Mouse (Mus musculus): ENCODE results near the gene Ipo5. TPM values are rescaled to one million over a fixed set of nuclear protein-coding genes. Genes with fewer than 3 reads are reported as not detected.

Ipo5 gene
- 57.5 and 77.8 TPM in 2 replicates for polyA plus RNA-seq (2014; fragmentation: Nextera tagmentation; extraction: Ambion mirVana)

DNA sequence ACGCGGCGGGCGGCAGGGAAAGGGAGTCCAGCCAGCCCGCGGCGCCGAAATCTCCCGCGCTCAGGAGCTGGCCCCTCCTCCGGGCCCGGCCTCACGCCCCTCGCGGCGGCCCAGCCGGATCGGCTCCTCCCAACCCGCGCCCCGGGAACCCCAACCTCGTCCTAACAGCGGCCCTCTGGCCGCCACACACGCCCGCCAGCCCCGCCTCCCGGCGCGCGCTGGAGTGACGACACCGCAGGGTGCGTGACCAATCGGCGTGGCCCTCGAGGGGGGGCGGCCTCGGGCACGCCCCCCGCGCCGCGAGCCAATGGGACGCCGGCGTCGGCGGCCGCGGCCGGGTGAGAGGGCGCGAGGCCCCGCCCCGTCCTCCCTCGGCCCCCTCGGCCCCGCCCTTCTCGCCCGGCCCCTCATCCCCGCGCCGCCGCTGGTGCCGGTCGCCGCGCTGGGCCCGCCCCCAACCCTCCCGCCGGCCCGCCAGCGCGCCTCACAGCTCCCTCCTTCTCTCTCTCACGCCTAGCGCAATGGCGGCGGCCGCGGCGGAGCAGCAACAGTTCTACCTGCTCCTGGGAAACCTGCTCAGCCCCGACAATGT lies at the start of gene Ipo5:
Gene Ipo5, plus strand, starts transcription at position 492 of the 592 bp plus-strand sequence.
- Histone ChIP-seq H3K36me3 (ENCODE audit: control insufficient read depth, insufficient read depth, low read length) (no peaks in the 10 kb centered on the region), H3K9ac (replicated peaks; ENCODE audit: low read length) (peak within 1 kb of the TSS; percentile 85), H3K4me1 (ENCODE audit: control insufficient read depth, insufficient read depth, low read length) (peaks cover 12% of the 10 kb centered on the region), H3K4me2 (ENCODE audit: low read length) (peak within 1 kb of the TSS; percentile 94), H3K27me3 (ENCODE audit: control insufficient read depth, insufficient read depth, low read length) (no peaks in the 10 kb centered on the region), H3K27ac (replicated peaks; ENCODE audit: low read depth, low read length) (peak within 1 kb of the TSS; percentile 92), H3K9me3 (ENCODE audit: control insufficient read depth, low read length) (no peaks in the 10 kb centered on the region), H3K4me3 (replicated peaks; ENCODE audit: low read depth, low read length) (peak within 1 kb of the TSS; percentile 75)
- DNase-seq (peak; percentile 99), ATAC-seq (ENCODE audit: low FRiP score, low TSS enrichment) (peak; percentile 95)
- WGBS, result under 1% methylated on average over 80 of the region's 83 CpGs

GRCm38 (mm10) chr14:120863205-120863604 lies 47.8 kb upstream of the Ipo5 start:
- H3K9ac ChIP-seq (replicated peaks; ENCODE audit: low read length), result no peak overlapping the region
- 95% methylated on average over 3 of the region's 3 CpGs for WGBS
- no peak overlapping the region for H3K4me3 ChIP-seq (replicated peaks; ENCODE audit: low read depth, low read length)
- ATAC-seq (ENCODE audit: low FRiP score, low TSS enrichment) (no peak), DNase-seq (no peak)
- H3K36me3 ChIP-seq (ENCODE audit: control insufficient read depth, insufficient read depth, low read length), result no peaks in the 10 kb centered on the region
- H3K9me3 ChIP-seq (ENCODE audit: control insufficient read depth, low read length), result no peaks in the 10 kb centered on the region
- H3K27me3 ChIP-seq (ENCODE audit: control insufficient read depth, insufficient read depth, low read length), result no peaks in the 10 kb centered on the region
- H3K27ac ChIP-seq (replicated peaks; ENCODE audit: low read depth, low read length), result no peak overlapping the region
- no peaks in the 10 kb centered on the region for H3K4me1 ChIP-seq (ENCODE audit: control insufficient read depth, insufficient read depth, low read length)
- no peak overlapping the region for H3K4me2 ChIP-seq (ENCODE audit: low read length)

- DNase-seq (no peak), ATAC-seq (ENCODE audit: low FRiP score, low TSS enrichment) (no peak)
- no peak overlapping the region for H3K4me3 ChIP-seq (replicated peaks; ENCODE audit: low read depth, low read length)
- no peaks in the 10 kb centered on the region for H3K9me3 ChIP-seq (ENCODE audit: control insufficient read depth, low read length)
- H3K4me2 ChIP-seq (ENCODE audit: low read length), result no peak overlapping the region
- H3K9ac ChIP-seq (replicated peaks; ENCODE audit: low read length), result no peak overlapping the region
- no peaks in the 10 kb centered on the region for H3K36me3 ChIP-seq (ENCODE audit: control insufficient read depth, insufficient read depth, low read length)
- no peak overlapping the region for H3K27ac ChIP-seq (replicated peaks; ENCODE audit: low read depth, low read length)
- WGBS, result 90% methylated on average over 4 of the region's 4 CpGs
- no peaks in the 10 kb centered on the region for H3K4me1 ChIP-seq (ENCODE audit: control insufficient read depth, insufficient read depth, low read length)
- no peaks in the 10 kb centered on the region for H3K27me3 ChIP-seq (ENCODE audit: control insufficient read depth, insufficient read depth, low read length)
These were observed 46.1 kb upstream of the Ipo5 start for GRCm38 (mm10) chr14:120864896-120865295.

DNA sequence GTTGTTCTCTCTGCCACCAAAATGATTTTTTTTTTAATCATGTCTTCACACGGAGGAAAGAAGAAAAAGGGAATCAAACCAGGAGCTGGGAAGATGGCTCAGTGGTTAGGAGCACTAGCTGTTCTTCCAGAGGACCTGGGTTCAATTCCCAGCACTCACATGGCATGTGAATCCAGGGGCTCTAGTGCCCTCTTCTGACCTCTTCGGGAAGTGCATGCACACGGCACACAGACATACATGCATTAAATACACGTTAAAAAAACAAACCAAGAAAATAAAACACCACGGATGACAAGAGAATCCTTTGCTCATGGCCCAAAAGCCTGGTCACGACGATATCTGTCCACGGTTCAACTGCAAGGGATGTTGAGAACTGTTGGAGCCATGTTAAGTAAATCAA lies 44.5 kb upstream of the Ipo5 start:
- ATAC-seq (ENCODE audit: low FRiP score, low TSS enrichment) (no peak), DNase-seq (no peak)
- H3K9me3 ChIP-seq (ENCODE audit: control insufficient read depth, low read length), result no peaks in the 10 kb centered on the region
- H3K27me3 ChIP-seq (ENCODE audit: control insufficient read depth, insufficient read depth, low read length), result no peaks in the 10 kb centered on the region
- no peak overlapping the region for H3K4me3 ChIP-seq (replicated peaks; ENCODE audit: low read depth, low read length)
- no peaks in the 10 kb centered on the region for H3K36me3 ChIP-seq (ENCODE audit: control insufficient read depth, insufficient read depth, low read length)
- WGBS, result 95% methylated on average over 8 of the region's 8 CpGs
- no peak overlapping the region for H3K4me2 ChIP-seq (ENCODE audit: low read length)
- H3K4me1 ChIP-seq (ENCODE audit: control insufficient read depth, insufficient read depth, low read length), result no peaks in the 10 kb centered on the region
- no peak overlapping the region for H3K27ac ChIP-seq (replicated peaks; ENCODE audit: low read depth, low read length)
- no peak overlapping the region for H3K9ac ChIP-seq (replicated peaks; ENCODE audit: low read length)

DNA sequence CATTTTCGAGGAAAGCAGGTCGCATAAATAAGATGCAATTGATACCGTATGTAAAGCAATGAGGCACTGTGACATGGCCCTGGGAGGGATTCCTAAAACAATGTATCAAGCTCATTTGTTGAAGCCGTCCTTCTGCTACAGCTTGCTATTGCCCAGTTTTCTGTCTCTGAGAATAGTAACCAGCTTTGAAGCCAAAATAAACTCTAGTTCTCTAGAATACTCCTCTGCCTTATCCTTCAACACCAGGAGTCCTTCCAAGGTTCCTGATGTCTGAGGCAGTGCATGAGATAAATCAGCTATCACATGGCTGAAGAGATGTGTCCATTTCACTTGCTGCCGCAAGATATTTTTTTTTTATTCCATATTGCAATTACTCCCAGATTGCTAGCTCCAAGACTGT lies 43.9 kb upstream of the Ipo5 start:
- Histone ChIP-seq H3K9ac (replicated peaks; ENCODE audit: low read length) (no peak overlapping the region), H3K27me3 (ENCODE audit: control insufficient read depth, insufficient read depth, low read length) (no peaks in the 10 kb centered on the region), H3K4me1 (ENCODE audit: control insufficient read depth, insufficient read depth, low read length) (no peaks in the 10 kb centered on the region), H3K4me3 (replicated peaks; ENCODE audit: low read depth, low read length) (no peak overlapping the region), H3K9me3 (ENCODE audit: control insufficient read depth, low read length) (no peaks in the 10 kb centered on the region), H3K36me3 (ENCODE audit: control insufficient read depth, insufficient read depth, low read length) (no peaks in the 10 kb centered on the region), H3K27ac (replicated peaks; ENCODE audit: low read depth, low read length) (no peak overlapping the region), H3K4me2 (ENCODE audit: low read length) (no peak overlapping the region)
- 94% methylated on average over 5 of the region's 5 CpGs for WGBS
- ATAC-seq (ENCODE audit: low FRiP score, low TSS enrichment), result no peak
- DNase-seq, result no peak

DNA sequence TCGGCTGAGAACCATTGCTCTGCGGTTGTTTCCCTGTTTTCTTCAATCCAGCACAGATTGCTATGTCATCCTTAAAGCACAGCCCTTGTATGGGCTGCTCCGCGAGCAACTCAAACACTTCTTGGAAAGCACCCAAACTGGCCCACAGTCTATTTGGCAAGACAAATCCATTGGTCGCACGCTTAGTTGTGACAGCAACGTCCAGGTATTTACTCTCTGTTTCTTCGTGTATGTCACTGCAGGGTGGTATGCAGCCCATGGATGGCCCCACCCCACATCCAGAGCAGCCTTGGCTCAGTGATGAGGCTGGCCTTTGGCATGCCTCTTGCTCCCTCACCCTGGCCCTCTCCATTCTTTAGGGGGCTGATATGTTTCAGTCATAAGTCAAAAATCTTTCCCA lies 42.5 kb upstream of the Ipo5 start:
- H3K36me3 ChIP-seq (ENCODE audit: control insufficient read depth, insufficient read depth, low read length), result no peaks in the 10 kb centered on the region
- no peak overlapping the region for H3K4me2 ChIP-seq (ENCODE audit: low read length)
- no peaks in the 10 kb centered on the region for H3K9me3 ChIP-seq (ENCODE audit: control insufficient read depth, low read length)
- peak; percentile 14; the same call in 1 of the 2 replicates for ATAC-seq (ENCODE audit: low FRiP score, low TSS enrichment)
- no peak overlapping the region for H3K4me3 ChIP-seq (replicated peaks; ENCODE audit: low read depth, low read length)
- no peaks in the 10 kb centered on the region for H3K27me3 ChIP-seq (ENCODE audit: control insufficient read depth, insufficient read depth, low read length)
- 62% methylated on average over 8 of the region's 8 CpGs for WGBS
- DNase-seq, result peak; percentile 64
- H3K27ac ChIP-seq (replicated peaks; ENCODE audit: low read depth, low read length), result no peak overlapping the region
- no peaks in the 10 kb centered on the region for H3K4me1 ChIP-seq (ENCODE audit: control insufficient read depth, insufficient read depth, low read length)
- H3K9ac ChIP-seq (replicated peaks; ENCODE audit: low read length), result no peak overlapping the region

- H3K4me1 ChIP-seq (ENCODE audit: control insufficient read depth, insufficient read depth, low read length), result no peaks in the 10 kb centered on the region
These were observed 40.3 kb upstream of the Ipo5 start for GRCm38 (mm10) chr14:120870736-120871135.

GRCm38 (mm10) chr14:120874397-120874796 lies 36.6 kb upstream of the Ipo5 start:
- Histone ChIP-seq H3K27ac (replicated peaks; ENCODE audit: low read depth, low read length) (no peak overlapping the region), H3K27me3 (ENCODE audit: control insufficient read depth, insufficient read depth, low read length) (no peaks in the 10 kb centered on the region), H3K4me2 (ENCODE audit: low read length) (no peak overlapping the region), H3K4me3 (replicated peaks; ENCODE audit: low read depth, low read length) (no peak overlapping the region), H3K36me3 (ENCODE audit: control insufficient read depth, insufficient read depth, low read length) (no peaks in the 10 kb centered on the region), H3K9ac (replicated peaks; ENCODE audit: low read length) (no peak overlapping the region), H3K4me1 (ENCODE audit: control insufficient read depth, insufficient read depth, low read length) (no peaks in the 10 kb centered on the region), H3K9me3 (ENCODE audit: control insufficient read depth, low read length) (no peaks in the 10 kb centered on the region)
- no peak for DNase-seq
- no peak for ATAC-seq (ENCODE audit: low FRiP score, low TSS enrichment)
- WGBS, result 96% methylated on average over 7 of the region's 7 CpGs

More at GRCm38 (mm10) chr14:120870736-120871135, 40.3 kb upstream of the Ipo5 start:
- H3K9ac ChIP-seq (replicated peaks; ENCODE audit: low read length), result no peak overlapping the region
- no peak overlapping the region for H3K4me2 ChIP-seq (ENCODE audit: low read length)
- no peak overlapping the region for H3K27ac ChIP-seq (replicated peaks; ENCODE audit: low read depth, low read length)
- WGBS, result 42% methylated on average over 5 of the region's 5 CpGs
- H3K27me3 ChIP-seq (ENCODE audit: control insufficient read depth, insufficient read depth, low read length), result no peaks in the 10 kb centered on the region
- DNase-seq (no peak), ATAC-seq (ENCODE audit: low FRiP score, low TSS enrichment) (no peak)
- H3K36me3 ChIP-seq (ENCODE audit: control insufficient read depth, insufficient read depth, low read length), result no peaks in the 10 kb centered on the region
- H3K4me3 ChIP-seq (replicated peaks; ENCODE audit: low read depth, low read length), result no peak overlapping the region
- no peaks in the 10 kb centered on the region for H3K9me3 ChIP-seq (ENCODE audit: control insufficient read depth, low read length)

- Histone ChIP-seq H3K27ac (replicated peaks; ENCODE audit: low read depth, low read length) (no peak overlapping the region), H3K27me3 (ENCODE audit: control insufficient read depth, insufficient read depth, low read length) (no peaks in the 10 kb centered on the region), H3K9ac (replicated peaks; ENCODE audit: low read length) (no peak overlapping the region), H3K4me2 (ENCODE audit: low read length) (no peak overlapping the region), H3K4me3 (replicated peaks; ENCODE audit: low read depth, low read length) (no peak overlapping the region), H3K4me1 (ENCODE audit: control insufficient read depth, insufficient read depth, low read length) (no peaks in the 10 kb centered on the region), H3K9me3 (ENCODE audit: control insufficient read depth, low read length) (no peaks in the 10 kb centered on the region), H3K36me3 (ENCODE audit: control insufficient read depth, insufficient read depth, low read length) (no peaks in the 10 kb centered on the region)
- DNase-seq (no peak), ATAC-seq (ENCODE audit: low FRiP score, low TSS enrichment) (no peak)
- 80% methylated on average over 9 of the region's 9 CpGs for WGBS
These were observed 35.9 kb upstream of the Ipo5 start for GRCm38 (mm10) chr14:120875144-120875543.

Measured in midbrain, embryonic 14.5 days (tissue).